Mouse (Mus musculus) liver, postnatal 0 days (tissue): Measurements from ENCODE around the gene Stt3a. TPM values are rescaled to one million over a fixed set of nuclear protein-coding genes. Genes with fewer than 3 reads are reported as not detected.
A peak's percentile ranks its signal among the peaks of the same experiment; 100 is the strongest.

Experiments
- ATAC-seq: fragments of 200-750 bp; cut with Nextera tagmentation; 2 replicates; pipeline ENCODE4 v1.8.0; 2017; ENCODE audit warnings: mild to moderate bottlenecking, moderate library complexity
- DNase-seq: peaks from one replicate; pipeline ENCODE4 v3.0.0-alpha.2; 2016
- H3K27ac ChIP-seq: fragments of 300-500 bp; sonication (generic); 2 replicates; pipeline ENCODE4 v1.5.1; 2014; ENCODE audit warnings: antibody characterized with exemption, moderate library complexity, mild to moderate bottlenecking, low read depth
- H3K27me3 ChIP-seq: fragments of 300-500 bp; sonication (generic); 2 replicates; pipeline ENCODE4 v1.6.1; 2014; ENCODE audit warnings: low read length, control low read depth, mixed read lengths; ENCODE audit not compliant: insufficient read depth
- H3K36me3 ChIP-seq: fragments of 300-500 bp; sonication (generic); replicated peaks from 2 replicates; pipeline ENCODE4 v1.6.1; 2014; ENCODE audit warnings: mild to moderate bottlenecking, control low read depth, low read length, moderate library complexity, mixed read lengths; ENCODE audit not compliant: insufficient read depth
- H3K4me1 ChIP-seq: fragments of 300-500 bp; sonication (generic); 2 replicates; pipeline ENCODE4 v1.6.1; 2014; ENCODE audit warnings: antibody characterized with exemption, mild to moderate bottlenecking, control low read depth; ENCODE audit not compliant: insufficient read depth
- H3K4me2 ChIP-seq: fragments of 300-500 bp; sonication (generic); 2 replicates; pipeline ENCODE4 v1.6.1; 2014; ENCODE audit warnings: low read depth, mild to moderate bottlenecking, low read length, moderate library complexity, mixed read lengths
- H3K4me3 ChIP-seq: fragments of 300-500 bp; sonication (generic); 2 replicates; pipeline ENCODE4 v1.5.1; 2014; ENCODE audit warnings: low read depth, low read length
- H3K9ac ChIP-seq: fragments of 300-500 bp; sonication (generic); replicated peaks from 2 replicates; pipeline ENCODE4 v1.6.1; 2014; ENCODE audit warnings: mild to moderate bottlenecking, moderate library complexity
- H3K9me3 ChIP-seq: fragments of 300-500 bp; sonication (generic); 2 replicates; pipeline ENCODE4 v1.6.1; 2016; ENCODE audit warnings: mild to moderate bottlenecking, control low read depth, low read length, mixed read lengths
- CTCF ChIP-seq: sonication (generic); IDR thresholded peaks from 2 replicates; pipeline ENCODE4 v1.5.1; 2016; ENCODE audit warnings: antibody characterized with exemption, low read depth
- EP300 ChIP-seq: IDR thresholded peaks from 2 replicates; pipeline ENCODE4 v1.6.1; 2016; ENCODE audit warnings: antibody characterized with exemption, low read depth, mild to moderate bottlenecking
- WGBS: fragments of 180-500 bp; shearing (Covaris S2); extraction: QIAGEN DNeasy Blood & Tissue Kit; methylation state at CpG from one replicate; pipeline ENCODE4 v1.1.7; 2014; ENCODE audit not compliant: insufficient replicate concordance; 5-methylcytosine and 5-hydroxymethylcytosine counted together
- polyA plus RNA-seq: library from polyadenylated mRNA; unstranded; fragments of >200 nt; fragmentation: Nextera tagmentation; extraction: Ambion mirVana; gene quantifications from 2 replicates; pipeline ENCODE4 v1.2.1, GENCODE M21; 2015

The Stt3a gene
- polyA plus RNA-seq, 1 experiment from 2014 or later: 113 TPM

DNA sequence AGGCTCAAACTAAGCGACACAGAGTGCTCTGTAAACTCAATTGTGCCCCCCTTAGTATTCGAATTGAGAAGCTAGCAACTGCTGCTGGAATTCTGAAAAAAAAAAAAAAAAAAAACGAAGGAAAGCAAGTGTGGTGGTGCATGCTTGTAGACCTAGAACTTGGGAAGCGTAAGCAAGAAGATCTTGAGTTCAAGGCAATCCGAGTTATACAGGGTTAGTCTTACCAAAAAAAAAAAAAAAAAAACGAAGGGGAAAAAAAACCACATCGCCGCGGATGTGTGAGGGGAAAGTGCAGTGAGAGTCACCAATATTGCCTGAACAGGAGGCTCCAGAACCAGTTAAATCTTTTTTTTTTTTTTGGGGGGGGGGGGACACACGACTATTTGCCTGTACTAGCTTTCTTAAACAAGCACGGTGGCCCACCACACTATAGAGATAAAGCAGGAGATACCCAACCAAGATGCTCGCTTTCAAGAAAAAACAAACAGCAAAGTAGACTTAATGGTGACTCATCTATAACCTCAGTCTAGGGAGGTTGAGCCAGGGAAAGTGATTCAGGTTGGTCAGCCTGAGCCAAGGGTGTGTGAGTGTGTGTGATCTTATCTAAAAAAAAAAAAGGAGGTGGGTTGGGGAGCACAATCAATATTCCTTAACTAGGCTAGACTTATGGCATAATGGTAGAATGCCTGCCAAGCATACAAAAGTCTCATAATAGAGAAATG is 40.3 kb downstream of the Stt3a start, which contains the start of gene Chek1:
TSS of gene Chek1 (minus strand) at position 32 of the 722 bp plus-strand sequence.
- no peaks in the 10 kb centered on the region for H3K9me3 ChIP-seq
- H3K36me3 ChIP-seq: peaks cover 18% of the 10 kb centered on the region
- 2% methylated on average over 12 of the region's 12 CpGs for WGBS
- peak within 1 kb of the TSS; percentile 84 for H3K27ac ChIP-seq
- DNase-seq (no peak), ATAC-seq (no peak)
- TF ChIP-seq CTCF (no peak), EP300 (no peak)
- H3K9ac ChIP-seq: peak within 1 kb of the TSS; percentile 85
- peak within 1 kb of the TSS; percentile 91 for H3K4me3 ChIP-seq
- peak within 1 kb of the TSS; percentile 99 for H3K4me2 ChIP-seq
- peaks cover 9% of the 10 kb centered on the region; the same call in 1 of the 2 replicates for H3K4me1 ChIP-seq
- no peaks in the 10 kb centered on the region for H3K27me3 ChIP-seq

- Histone ChIP-seq H3K4me3 (peak overlapping the region; percentile 91), H3K4me2 (peak overlapping the region; percentile 99), H3K36me3 (peaks cover 18% of the 10 kb centered on the region; the same call in 1 of the 2 replicates), H3K4me1 (peaks cover 9% of the 10 kb centered on the region; the same call in 1 of the 2 replicates), H3K9me3 (no peaks in the 10 kb centered on the region), H3K27ac (peak overlapping the region; percentile 84), H3K9ac (peak overlapping the region; percentile 85), H3K27me3 (no peaks in the 10 kb centered on the region)
- ATAC-seq: peak; percentile 93
- DNase-seq: peak; percentile 93
- no peak for TF ChIP-seq EP300
- peak; percentile 8; the same call in 1 of the 2 replicates for TF ChIP-seq CTCF
- under 1% methylated on average over 53 of the region's 53 CpGs for WGBS
Observed at GRCm38 (mm10) chr9:36726131-36727033, 41.1 kb downstream of the Stt3a start.

GRCm38 (mm10) chr9:36716624-36717023 is 50.9 kb downstream of the Stt3a start:
- Histone ChIP-seq H3K4me3 (no peak overlapping the region), H3K4me1 (no peaks in the 10 kb centered on the region), H3K4me2 (no peak overlapping the region), H3K27ac (no peak overlapping the region), H3K9ac (no peak overlapping the region), H3K9me3 (no peaks in the 10 kb centered on the region), H3K36me3 (peaks cover 38% of the 10 kb centered on the region), H3K27me3 (no peaks in the 10 kb centered on the region)
- DNase-seq (no peak), ATAC-seq (no peak)
- 71% methylated on average over 3 of the region's 3 CpGs for WGBS
- TF ChIP-seq EP300: no peak
- TF ChIP-seq CTCF: peak; percentile 31

- H3K27me3 ChIP-seq: no peaks in the 10 kb centered on the region
- TF ChIP-seq CTCF: no peak
- no peak for TF ChIP-seq EP300
- no peak overlapping the region for H3K9ac ChIP-seq
- H3K27ac ChIP-seq: no peak overlapping the region
- ATAC-seq (no peak), DNase-seq (no peak)
- H3K4me3 ChIP-seq: no peak overlapping the region
- H3K36me3 ChIP-seq: peaks cover 13% of the 10 kb centered on the region
- 64% methylated on average over 6 of the region's 6 CpGs for WGBS
- no peaks in the 10 kb centered on the region for H3K4me1 ChIP-seq
- H3K4me2 ChIP-seq: no peak overlapping the region
- no peaks in the 10 kb centered on the region for H3K9me3 ChIP-seq
Observed at GRCm38 (mm10) chr9:36707304-36707703, 60.2 kb downstream of the Stt3a start.

GRCm38 (mm10) chr9:36705923-36706322 is 61.6 kb downstream of the Stt3a start:
- Histone ChIP-seq H3K4me1 (no peaks in the 10 kb centered on the region), H3K9me3 (no peaks in the 10 kb centered on the region), H3K36me3 (peaks cover 7% of the 10 kb centered on the region), H3K27me3 (no peaks in the 10 kb centered on the region), H3K4me3 (no peak overlapping the region), H3K9ac (no peak overlapping the region), H3K27ac (no peak overlapping the region), H3K4me2 (no peak overlapping the region)
- 76% methylated on average over 3 of the region's 3 CpGs for WGBS
- DNase-seq (no peak), ATAC-seq (no peak)
- TF ChIP-seq CTCF: no peak
- TF ChIP-seq EP300: no peak

DNA sequence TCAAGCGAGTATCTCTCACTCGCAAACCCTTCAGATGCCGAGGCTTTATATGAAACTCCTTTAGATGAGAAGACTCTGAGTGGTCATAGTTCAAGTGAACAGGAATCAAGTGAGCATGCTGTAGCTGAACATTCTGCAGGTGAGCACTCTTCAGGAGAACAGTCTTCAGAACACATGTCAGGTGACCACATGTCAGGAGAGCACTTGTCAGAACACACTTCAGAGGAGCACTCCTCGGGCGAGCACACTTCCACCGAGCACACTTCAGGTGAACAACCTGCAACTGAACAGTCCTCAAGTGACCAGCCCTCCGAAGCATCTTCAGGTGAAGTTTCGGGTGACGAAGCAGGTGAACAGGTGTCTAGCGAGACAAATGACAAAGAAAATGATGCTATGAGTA is 73.2 kb downstream of the Stt3a start:
- Histone ChIP-seq H3K9ac (no peak overlapping the region), H3K4me3 (no peak overlapping the region), H3K4me2 (no peak overlapping the region), H3K9me3 (no peaks in the 10 kb centered on the region), H3K27me3 (no peaks in the 10 kb centered on the region), H3K36me3 (no peaks in the 10 kb centered on the region), H3K27ac (no peak overlapping the region), H3K4me1 (no peaks in the 10 kb centered on the region)
- TF ChIP-seq EP300: no peak
- no peak for TF ChIP-seq CTCF
- DNase-seq (no peak), ATAC-seq (no peak)
- WGBS: 82% methylated on average over 10 of the region's 10 CpGs
